Mouse (Mus musculus): ENCODE data around the gene Crcp.
"Not testable (repeated sequence)": the region's sequence is repeated elsewhere in the genome, so short reads cannot be mapped to it uniquely, and the experiment has no call there.

Gene Crcp

DNA sequence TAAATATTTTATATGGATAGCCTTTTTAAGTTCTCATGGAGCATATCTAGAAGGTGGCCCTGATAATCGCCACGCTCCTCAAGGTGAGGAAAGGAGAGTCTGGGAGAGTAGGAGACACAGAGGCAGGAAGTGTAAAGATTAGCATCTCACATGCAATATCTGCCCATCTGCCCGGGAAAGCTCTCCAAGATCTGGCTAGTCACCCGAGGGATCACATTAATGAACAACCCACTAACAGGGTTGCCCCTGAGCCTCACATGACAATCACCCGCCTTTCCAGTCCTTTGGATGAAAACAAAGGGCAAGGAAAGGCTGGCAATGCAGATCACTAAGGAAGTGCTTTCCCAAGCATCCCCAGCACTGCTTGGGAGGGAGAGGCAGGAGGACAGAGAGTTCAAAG, 2.0 kb upstream of the Crcp start:
- no peak for DNase-seq

GRCm38 (mm10) chr5:130027696-130028095, 1.4 kb upstream of the Crcp start:
- no peak for DNase-seq

- DNase-seq = no peak
These were observed 2.6 kb downstream of the Crcp start for GRCm38 (mm10) chr5:130031410-130032390.

DNA sequence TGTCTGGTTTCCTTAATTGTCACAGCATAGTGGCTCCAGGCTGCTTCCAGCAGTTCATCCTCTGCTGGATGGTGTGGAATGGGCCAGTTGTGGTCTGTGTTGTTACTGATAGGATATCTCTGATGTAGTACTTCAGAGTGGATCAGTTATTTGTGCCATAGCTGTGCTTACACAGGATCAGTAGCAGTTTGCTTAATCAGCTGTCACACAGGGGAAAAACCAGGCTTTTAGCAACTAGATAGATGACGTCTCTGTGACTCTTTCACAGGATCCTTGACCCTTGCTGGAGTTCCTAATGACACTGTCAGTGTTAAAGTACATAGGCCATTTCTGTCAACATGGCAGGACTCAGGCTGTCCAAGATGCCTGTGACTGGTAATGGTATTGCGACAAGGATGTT, 4.8 kb downstream of the Crcp start:
- DNase-seq = no peak

- DNase-seq = not testable (repeated sequence)
These were observed 7.2 kb downstream of the Crcp start for GRCm38 (mm10) chr5:130036300-130036699.

GRCm38 (mm10) chr5:130037752-130038455, 8.8 kb downstream of the Crcp start:
- peak; percentile 71 for DNase-seq

DNA sequence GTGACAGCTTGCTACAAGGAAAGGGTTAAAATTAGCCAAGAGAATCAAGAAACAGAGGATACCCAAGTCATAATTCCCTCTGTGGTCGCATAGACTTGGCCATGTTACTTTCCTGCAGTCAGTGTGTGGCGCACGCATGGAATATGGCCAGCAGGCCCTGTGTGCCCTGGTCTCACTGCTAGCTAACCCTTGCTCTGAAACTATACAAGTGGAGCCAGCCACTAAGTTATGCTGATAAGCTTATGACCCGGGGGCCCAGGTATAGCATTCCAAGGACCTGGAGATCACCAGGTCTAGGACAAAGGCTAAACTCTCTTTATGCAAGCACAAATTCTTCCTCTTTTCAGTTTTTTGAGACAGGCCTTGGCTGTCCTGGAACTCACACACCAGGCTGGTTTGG, 11.7 kb downstream of the Crcp start:
- DNase-seq = no peak

- DNase-seq = no peak
These were observed 12.2 kb downstream of the Crcp start for GRCm38 (mm10) chr5:130041262-130041661.

GRCm38 (mm10) chr5:130043741-130044140, 14.7 kb downstream of the Crcp start:
- DNase-seq = no peak

GRCm38 (mm10) chr5:130044201-130044695, 15.2 kb downstream of the Crcp start:
- peak; percentile 59 for DNase-seq

GRCm38 (mm10) chr5:130046100-130046499, 17.0 kb downstream of the Crcp start:
- no peak for DNase-seq

GRCm38 (mm10) chr5:130046589-130046988, 17.5 kb downstream of the Crcp start:
- no peak for DNase-seq

DNA sequence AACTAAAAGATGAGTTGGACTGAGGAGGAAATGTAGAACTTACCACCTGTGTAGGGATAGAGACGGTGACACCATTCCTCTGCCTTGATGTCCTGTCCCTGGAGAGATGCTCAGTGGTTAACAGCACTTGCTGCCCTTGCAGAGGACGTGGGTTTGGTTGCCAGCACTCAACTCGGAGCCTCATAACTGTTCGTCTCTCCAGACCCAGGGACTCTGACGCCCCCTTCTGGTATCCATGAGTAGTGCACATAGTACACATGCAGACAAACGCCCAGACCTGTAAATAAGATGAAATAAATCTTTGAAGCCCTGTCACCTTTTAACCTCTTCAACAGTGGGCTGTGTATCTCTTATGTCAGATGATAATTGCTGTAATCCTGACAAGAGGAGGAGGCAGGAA, 17.9 kb downstream of the Crcp start:
- no peak for DNase-seq

DNA sequence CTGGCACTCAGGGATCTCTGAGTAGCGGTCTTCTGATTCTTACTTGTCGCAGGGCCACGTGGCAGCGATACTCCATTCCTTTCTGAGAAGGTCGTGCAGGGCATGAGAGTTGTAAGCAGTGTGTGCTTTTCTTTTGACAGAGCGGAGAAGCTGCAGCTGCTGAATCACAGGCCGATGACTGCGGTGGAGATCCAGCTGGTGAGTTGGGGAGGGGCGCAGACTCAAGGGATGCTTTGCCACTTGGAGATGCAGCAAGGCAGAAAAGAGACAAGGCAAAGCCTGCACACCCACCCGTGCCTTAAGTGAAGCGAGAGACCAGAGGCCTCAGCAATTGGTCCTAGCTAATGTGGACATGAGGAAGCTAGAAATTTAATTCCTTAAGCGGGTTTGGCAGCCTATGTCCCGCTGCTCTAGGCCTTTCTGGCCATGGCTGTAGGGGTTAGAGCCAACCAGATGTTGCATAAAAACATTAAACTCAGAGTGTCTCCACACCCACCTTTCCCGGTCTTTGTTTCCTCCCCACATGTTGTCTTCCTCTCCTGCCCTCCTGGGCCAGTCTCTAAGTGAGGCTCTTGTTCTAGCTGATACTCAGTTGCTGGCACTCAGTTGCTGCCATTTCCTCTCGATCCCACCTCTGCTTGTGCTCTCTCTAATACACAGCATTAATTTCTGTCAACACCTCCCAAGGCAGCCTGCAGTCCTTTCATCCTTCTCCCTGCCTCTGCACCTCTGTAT, 19.9 kb downstream of the Crcp start:
- DNase-seq = peak; percentile 28

DNA sequence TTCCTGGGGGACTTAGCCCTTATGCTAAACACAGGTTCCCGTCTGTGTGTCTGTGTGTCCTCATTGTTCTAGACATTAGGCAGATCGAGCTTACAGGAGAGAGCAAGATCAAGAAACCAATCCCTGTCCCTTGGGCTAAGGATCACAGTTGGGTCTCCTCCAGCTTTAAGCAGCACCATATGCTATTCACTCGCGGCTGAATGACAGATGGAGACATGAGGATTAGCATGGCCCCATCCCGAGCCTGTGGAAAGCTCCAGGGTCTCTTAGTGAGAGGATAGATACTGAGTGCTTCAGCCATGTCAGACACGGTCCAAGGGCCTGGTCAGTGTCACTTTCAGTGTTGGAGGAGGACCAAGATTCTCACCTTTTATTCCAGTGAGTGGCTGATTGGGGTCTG, 21.3 kb downstream of the Crcp start:
- no peak for DNase-seq

GRCm38 (mm10) chr5:130051073-130051860, 22.2 kb downstream of the Crcp start:
- DNase-seq = no peak

GRCm38 (mm10) chr5:130052510-130052909, 23.4 kb downstream of the Crcp start:
- no peak for DNase-seq

DNA sequence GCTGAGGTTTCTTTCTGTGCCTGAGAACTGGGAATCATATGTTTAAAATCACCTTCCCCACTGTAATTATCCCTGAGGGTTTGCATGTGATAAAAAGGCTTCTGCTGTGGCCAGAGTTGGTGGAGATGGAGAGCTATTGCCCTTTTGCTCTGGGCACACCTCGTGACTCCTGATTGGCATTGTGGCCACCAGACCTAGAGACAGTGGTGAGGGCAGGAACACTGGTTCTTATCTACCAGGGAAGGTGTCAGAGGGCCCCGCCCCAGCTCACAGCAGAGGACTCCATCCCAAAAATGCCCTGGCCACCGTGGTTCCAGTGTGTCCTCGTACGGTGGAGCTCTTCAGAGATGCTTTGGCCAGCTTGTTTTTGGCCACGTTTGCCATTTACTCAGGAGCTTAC, 23.9 kb downstream of the Crcp start:
- DNase-seq = no peak

DNA sequence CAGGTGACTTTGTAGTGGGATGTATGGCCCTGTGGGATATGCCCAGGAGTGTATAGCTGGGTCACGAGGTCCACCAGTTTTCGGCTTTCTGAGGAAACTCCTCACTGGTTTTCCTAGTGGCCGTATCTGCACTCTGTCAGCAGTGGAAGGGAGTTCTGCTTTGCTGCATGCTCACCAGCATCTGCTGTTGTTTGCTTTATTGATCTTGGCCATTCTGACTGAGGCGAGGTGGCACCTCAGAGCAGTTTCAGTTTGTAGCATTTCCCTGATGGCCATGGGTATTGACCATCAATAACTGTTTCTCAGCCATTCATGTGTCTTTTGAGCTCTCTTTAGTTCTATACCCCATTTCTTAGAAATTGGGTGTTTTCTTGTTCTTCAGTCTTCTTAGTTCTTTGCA, 26.6 kb downstream of the Crcp start:
- DNase-seq = no peak

DNA sequence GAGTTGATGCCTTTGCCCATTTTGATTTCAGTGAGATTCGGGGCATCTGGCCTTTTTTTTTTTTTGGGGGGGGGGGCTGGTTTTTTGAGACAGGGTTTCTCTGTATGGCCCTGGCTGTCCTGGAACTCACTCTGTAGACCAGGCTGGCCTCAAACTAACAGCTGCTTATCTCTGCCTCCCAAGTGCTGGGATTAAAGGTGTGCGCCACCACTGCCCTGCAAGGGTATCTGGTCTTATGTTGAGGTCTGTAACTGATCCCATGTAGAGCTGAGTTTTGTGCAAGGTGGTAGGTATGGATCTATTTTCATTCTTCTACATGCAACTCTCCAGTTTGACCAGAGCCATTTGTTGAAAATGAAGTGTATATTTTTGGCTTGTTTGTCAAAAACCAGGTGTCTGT, 27.2 kb downstream of the Crcp start:
- no peak for DNase-seq

DNA sequence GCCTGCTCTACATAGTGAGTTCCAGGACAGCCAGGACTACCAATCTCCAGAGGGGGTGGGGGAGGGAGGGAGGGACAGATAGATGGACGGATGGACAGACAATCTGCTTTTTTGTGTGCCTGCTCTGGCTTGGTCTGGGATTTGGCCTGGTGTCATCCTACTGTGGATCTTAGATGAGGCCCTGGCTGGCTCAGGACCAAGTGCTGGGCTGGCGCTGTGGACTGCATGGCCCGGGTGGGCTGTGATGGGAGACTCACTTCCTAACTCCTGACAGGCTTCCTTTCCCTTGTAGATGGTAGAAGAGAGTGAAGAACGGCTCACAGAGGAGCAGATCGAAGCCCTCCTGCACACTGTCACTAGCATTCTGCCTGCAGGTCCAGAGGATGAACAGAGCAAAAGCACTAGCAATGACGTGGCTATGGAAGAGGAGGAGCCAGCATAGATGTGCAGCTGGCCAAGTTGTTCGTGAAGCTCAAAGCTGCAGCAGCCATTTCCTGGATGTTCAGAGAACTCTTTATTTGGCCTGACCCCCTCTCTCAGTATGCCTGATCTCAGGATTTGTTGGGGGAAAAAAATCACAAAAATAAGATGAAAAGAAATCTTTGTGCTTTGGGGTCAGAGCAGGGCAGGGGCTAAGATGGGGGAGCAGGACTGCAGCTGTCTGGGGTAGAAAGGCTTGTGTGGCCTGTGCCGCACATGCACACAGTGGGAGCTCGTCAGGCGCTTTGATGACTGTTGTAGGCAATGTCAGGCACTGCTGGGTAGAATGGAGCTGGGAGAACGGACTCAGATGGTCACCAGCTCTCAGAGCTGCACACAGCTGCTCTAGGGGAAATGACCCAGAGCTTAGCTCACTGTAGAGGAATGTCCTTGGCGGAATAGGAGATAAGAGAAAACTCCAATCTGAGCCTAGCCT, 30.6 kb downstream of the Crcp start:
- DNase-seq = no peak
